Mouse (Mus musculus) cerebellum, adult 2 months (tissue): ENCODE results near the gene Shoc2.

Source experiments
- CTCF ChIP-seq: fragments of 200-500 bp; IDR thresholded peaks from 2 replicates; pipeline ENCODE4 v1.5.1; 2011; ENCODE audit warnings: low read depth, mild to moderate bottlenecking, control low read depth, low read length, moderate library complexity, borderline replicate concordance; ENCODE audit not compliant: insufficient read depth
- POLR2A ChIP-seq: fragments of 200-500 bp; IDR thresholded peaks from 2 replicates; pipeline ENCODE4 v1.6.1; 2011; ENCODE audit warnings: low read length, control low read depth, borderline replicate concordance; ENCODE audit not compliant: insufficient read depth

- TF ChIP-seq CTCF (no peak), POLR2A (no peak)
These were observed 29.6 kb downstream of the Shoc2 start for GRCm38 (mm10) chr19:53973656-53974055.
